Mouse (Mus musculus) forebrain, embryonic 10.5 days (tissue): ENCODE measurements around the gene Fip1l1. TPM values are rescaled to one million over a fixed set of nuclear protein-coding genes. Genes with fewer than 3 reads are reported as not detected.

ENCODE experiments used
- polyA plus RNA-seq: library from polyadenylated mRNA; unstranded; fragments of >200 nt; fragmentation: Nextera tagmentation; extraction: Ambion mirVana; gene quantifications from 2 replicates; pipeline ENCODE4 v1.2.1, GENCODE M21; 2016

Fip1l1 gene
- polyA plus RNA-seq, 1 experiment from 2014 or later: 104 TPM

Other genes starting within 250 kb of the Fip1l1 start
- gene Scfd2, start 3.7 kb upstream of the Fip1l1 start, polyA plus RNA-seq: 13.3 and 16.6 TPM in 2 replicates
- gene Lnx1, start 167.5 kb downstream of the Fip1l1 start, polyA plus RNA-seq: 0.50 and 0.92 TPM in 2 replicates